Mouse (Mus musculus) CH12.LX (cell line): Measurements from ENCODE around the gene Eef1akmt3. TPM values are rescaled to one million over a fixed set of nuclear protein-coding genes. Genes with fewer than 3 reads are reported as not detected.

Experiments used
- DNase-seq: peaks from one replicate; pipeline ENCODE4 v3.0.0-alpha.2; 2013; ENCODE audit errors: extremely low read depth
- H3K27ac ChIP-seq: 2 replicates; pipeline ENCODE4 v1.5.1; 2012; ENCODE audit warnings: low read depth, mild to moderate bottlenecking, control low read depth, moderate library complexity; ENCODE audit not compliant: insufficient read depth
- H3K27me3 ChIP-seq: replicated peaks from 2 replicates; pipeline ENCODE3; 2012; ENCODE audit warnings: inconsistent platforms
- H3K36me3 ChIP-seq, 2 experiments: replicated peaks in 1 of 2; 2 replicates each; pipeline versions ENCODE3 to v1.6.1; 2012; ENCODE audit warnings: inconsistent platforms in 1 of 2, low read length in 1 of 2, mild to moderate bottlenecking in 1 of 2, mixed read lengths in 1 of 2, moderate library complexity in 1 of 2; ENCODE audit not compliant: control insufficient read depth in 1 of 2, insufficient read depth in 1 of 2
- H3K4me1 ChIP-seq, 2 experiments: 2 replicates each; pipeline ENCODE4 v1.6.1; 2012; ENCODE audit warnings: inconsistent platforms in 1 of 2, moderate library complexity in 1 of 2; ENCODE audit not compliant: insufficient read depth in 2 of 2, control insufficient read depth in 1 of 2
- H3K4me2 ChIP-seq: 2 replicates; pipeline ENCODE4 v1.6.1; 2012; ENCODE audit warnings: low read depth, mild to moderate bottlenecking, control low read depth; ENCODE audit not compliant: poor library complexity, insufficient read depth, severe bottlenecking
- H3K4me3 ChIP-seq, 3 experiments: fragments of 150-350 bp in 1 of 3; sonication (generic) in 1 of 3; replicated peaks in 1 of 3; 2 replicates each; pipeline versions ENCODE3 to v1.5.1; 2011 to 2012; ENCODE audit warnings: low read depth in 2 of 3, low read length in 2 of 3, mild to moderate bottlenecking in 2 of 3, moderate library complexity in 2 of 3, control low read depth in 1 of 3, improper control_type of control experiment in 1 of 3, inconsistent platforms in 1 of 3, mixed read lengths in 1 of 3; ENCODE audit not compliant: poor library complexity in 1 of 3
- H3K79me2 ChIP-seq: replicated peaks from 2 replicates; pipeline ENCODE4 v1.6.1; 2012; ENCODE audit warnings: mild to moderate bottlenecking, moderate library complexity; ENCODE audit not compliant: control insufficient read depth, poor library complexity, insufficient read depth, severe bottlenecking; ENCODE audit errors: extremely low read depth
- H3K9ac ChIP-seq: 2 replicates; pipeline ENCODE4 v1.6.1; 2012; ENCODE audit warnings: low read depth, mild to moderate bottlenecking, control low read depth, moderate library complexity; ENCODE audit not compliant: insufficient read depth
- H3K9me3 ChIP-seq: replicated peaks from 2 replicates; pipeline ENCODE3; 2012; ENCODE audit warnings: low read length, inconsistent platforms, mixed read lengths
- BHLHE40 ChIP-seq: IDR thresholded peaks from 2 replicates; pipeline ENCODE4 v1.6.1; 2011; ENCODE audit warnings: mild to moderate bottlenecking, low read depth, low read length, improper control_type of control experiment
- CHD1 ChIP-seq: IDR thresholded peaks from 2 replicates; pipeline ENCODE4 v1.6.1; 2012; ENCODE audit warnings: low read depth, low read length, improper control_type of control experiment, inconsistent platforms
- CHD2 ChIP-seq: IDR thresholded peaks from 2 replicates; pipeline ENCODE4 v1.6.1; 2011; ENCODE audit warnings: low read length, improper control_type of control experiment
- CTCF ChIP-seq, 2 experiments: IDR thresholded peaks in 1 of 2; conservative IDR thresholded peaks in 1 of 2; 2 replicates each; pipeline ENCODE4 v1.5.1; 2011 to 2012; ENCODE audit warnings: low read depth in 2 of 2, low read length in 2 of 2, improper control_type of control experiment in 1 of 2, inconsistent platforms in 1 of 2, mild to moderate bottlenecking in 1 of 2, moderate library complexity in 1 of 2
- E2F4 ChIP-seq: IDR thresholded peaks from 2 replicates; pipeline ENCODE4 v1.6.1; 2011; ENCODE audit warnings: low read depth, low read length, improper control_type of control experiment; ENCODE audit not compliant: insufficient replicate concordance
- ETS1 ChIP-seq: conservative IDR thresholded peaks from 2 replicates; pipeline ENCODE4 v1.6.1; 2012; ENCODE audit warnings: low read depth, mild to moderate bottlenecking, inconsistent platforms, low read length, improper control_type of control experiment, moderate library complexity
- GABPA ChIP-seq: IDR thresholded peaks from 2 replicates; pipeline ENCODE4 v1.6.1; 2012; ENCODE audit warnings: low read depth, low read length, improper control_type of control experiment, inconsistent platforms; ENCODE audit not compliant: insufficient replicate concordance
- IRF4 ChIP-seq: IDR thresholded peaks from 2 replicates; pipeline ENCODE4 v1.6.1; 2014; ENCODE audit warnings: low read depth, mild to moderate bottlenecking, inconsistent platforms, low read length, improper control_type of control experiment
- KAT2A ChIP-seq: IDR thresholded peaks from 2 replicates; pipeline ENCODE4 v1.6.1; 2012; ENCODE audit warnings: low read length, improper control_type of control experiment, inconsistent platforms; ENCODE audit not compliant: insufficient replicate concordance
- MAFK ChIP-seq: IDR thresholded peaks from 2 replicates; pipeline ENCODE4 v1.6.1; 2011; ENCODE audit warnings: low read length, improper control_type of control experiment; ENCODE audit not compliant: insufficient replicate concordance
- MEF2A ChIP-seq: IDR thresholded peaks from 2 replicates; pipeline ENCODE4 v1.6.1; 2014; ENCODE audit warnings: low read depth, mild to moderate bottlenecking, inconsistent platforms, low read length, improper control_type of control experiment, borderline replicate concordance
- MXI1 ChIP-seq: IDR thresholded peaks from 2 replicates; pipeline ENCODE4 v1.6.1; 2011; ENCODE audit warnings: mild to moderate bottlenecking, low read depth, low read length, improper control_type of control experiment
- NELFE ChIP-seq: IDR thresholded peaks from 2 replicates; pipeline ENCODE4 v1.6.1; 2011; ENCODE audit warnings: low read depth, low read length, improper control_type of control experiment
- NRF1 ChIP-seq: IDR thresholded peaks from 2 replicates; pipeline ENCODE4 v1.6.1; 2014; ENCODE audit warnings: low read depth, mild to moderate bottlenecking, inconsistent platforms, low read length, improper control_type of control experiment, moderate library complexity
- PAX5 ChIP-seq: IDR thresholded peaks from 2 replicates; pipeline ENCODE4 v1.6.1; 2012; ENCODE audit warnings: low read length, inconsistent platforms, mixed read lengths
- POLR2A ChIP-seq: IDR thresholded peaks from 2 replicates; pipeline ENCODE4 v1.6.1; 2011; ENCODE audit warnings: low read depth, mild to moderate bottlenecking, improper control_type of control experiment, low read length
- RAD21 ChIP-seq: IDR thresholded peaks from 2 replicates; pipeline ENCODE4 v1.6.1; 2011; ENCODE audit warnings: low read depth, mild to moderate bottlenecking, low read length, improper control_type of control experiment, moderate library complexity
- RCOR1 ChIP-seq: conservative IDR thresholded peaks from 2 replicates; pipeline ENCODE4 v1.6.1; 2012; ENCODE audit warnings: low read depth, mild to moderate bottlenecking, inconsistent platforms, low read length, improper control_type of control experiment
- SIN3A ChIP-seq: IDR thresholded peaks from 2 replicates; pipeline ENCODE4 v1.6.1; 2012; ENCODE audit warnings: low read length, improper control_type of control experiment, inconsistent platforms
- SMC3 ChIP-seq: IDR thresholded peaks from 2 replicates; pipeline ENCODE4 v1.6.1; 2011; ENCODE audit warnings: low read depth, low read length, improper control_type of control experiment
- TBP ChIP-seq: conservative IDR thresholded peaks from 2 replicates; pipeline ENCODE4 v1.6.1; 2011; ENCODE audit warnings: low read depth, low read length, improper control_type of control experiment
- TCF12 ChIP-seq: IDR thresholded peaks from 2 replicates; pipeline ENCODE4 v1.6.1; 2014; ENCODE audit warnings: low read depth, mild to moderate bottlenecking, inconsistent platforms, low read length, improper control_type of control experiment
- UBTF ChIP-seq: IDR thresholded peaks from 2 replicates; pipeline ENCODE4 v1.6.1; 2012; ENCODE audit warnings: low read depth, mild to moderate bottlenecking, inconsistent platforms, low read length, improper control_type of control experiment, moderate library complexity
- ZC3H11A ChIP-seq: IDR thresholded peaks from 2 replicates; pipeline ENCODE4 v1.6.1; 2012; ENCODE audit warnings: low read depth, mild to moderate bottlenecking, inconsistent platforms, low read length, improper control_type of control experiment
- ZKSCAN1 ChIP-seq: IDR thresholded peaks from 2 replicates; pipeline ENCODE4 v1.6.1; 2012; ENCODE audit warnings: low read depth, inconsistent platforms, low read length, improper control_type of control experiment, borderline replicate concordance
- ZNF384 ChIP-seq: IDR thresholded peaks from 2 replicates; pipeline ENCODE4 v1.6.1; 2012; ENCODE audit warnings: low read depth, low read length, improper control_type of control experiment, inconsistent platforms
- dilution Hi-C: fragments of 300-500 bp; cut with MboI; formaldehyde crosslinking; loops from 2 replicates; pipeline ENCODE4 v1.14.3; 2020; ENCODE audit warnings: low sequenced_read_pairs; ENCODE audit not compliant: extremely low pct_unique_long_range_greater_than_20kb, extremely low pct_ligation_motif_present
- in situ Hi-C: fragments of 300-500 bp; cut with MboI; formaldehyde crosslinking; loops from 3 replicates; pipeline ENCODE4 v1.14.3; 2019; ENCODE audit warnings: low sequenced_read_pairs, low pct_ligation_motif_present, low pct_unique_long_range_greater_than_20kb, mixed read lengths
- polyA plus RNA-seq: library from polyadenylated mRNA; unstranded; fragments of >175 nt; gene quantifications from 2 replicates; pipeline ENCODE4 v1.2.1, GENCODE M21; 2012; ENCODE audit warnings: low read depth; ENCODE audit not compliant: insufficient read length
- total RNA-seq, 2 experiments: library from RNA; depleted of rRNA; stranded (reverse); fragments of 300-350 nt in 1 of 2; fragments of >200 nt in 1 of 2; gene quantifications; 2 replicates each; pipeline ENCODE4 v1.2.3; 2012 to 2014

Gene Eef1akmt3
- total and polyA plus RNA-seq, 3 experiments, result 0.78 to 1.1 (median 0.98) TPM

- peaks cover 8 to 27% of the 10 kb centered on the region in 2 experiments for H3K4me1 ChIP-seq
- in situ Hi-C loops, result no loop called here
These were observed 5.0 kb downstream of the Eef1akmt3 start for GRCm38 (mm10) chr10:127036273-127036672.

GRCm38 (mm10) chr10:127033301-127033741, 8.0 kb downstream of the Eef1akmt3 start:
- Histone ChIP-seq H3K27ac (no peak overlapping the region), H3K79me2 (peaks cover 2% of the 10 kb centered on the region; the same call in 1 of the 2 replicates), H3K27me3 (no peaks in the 10 kb centered on the region), H3K4me1 (peaks cover 4 to 16% of the 10 kb centered on the region in 2 experiments), H3K4me3 (no peak overlapping the region), H3K36me3 (peaks cover 10 to 35% of the 10 kb centered on the region in 2 experiments), H3K4me2 (no peak overlapping the region), H3K9ac (no peak overlapping the region), H3K9me3 (no peaks in the 10 kb centered on the region)
- in situ Hi-C loops, result no loop called here
- dilution Hi-C loops, result no loop called here
- no peak for DNase-seq
- no peak for TF ChIP-seq MEF2A
- TF ChIP-seq GABPA, result no peak
- TF ChIP-seq CTCF (conservative IDR thresholded peaks at IDR 0.05 in 1 of 2, IDR thresholded peaks at IDR 0.05 in 1 of 2; ENCODE audit: low read depth in 2 of 2, low read length in 2 of 2), result no peak
- no peak for TF ChIP-seq SIN3A
- TF ChIP-seq UBTF, result no peak
- no peak for TF ChIP-seq NRF1
- no peak for TF ChIP-seq MAFK
- no peak for TF ChIP-seq ZKSCAN1
- TF ChIP-seq ZNF384, result no peak
- no peak for TF ChIP-seq ETS1
- TF ChIP-seq ZC3H11A, result no peak
- no peak for TF ChIP-seq KAT2A
- no peak for TF ChIP-seq IRF4
- no peak for TF ChIP-seq PAX5
- TF ChIP-seq CHD1, result no peak
- TF ChIP-seq POLR2A, result no peak
- no peak for TF ChIP-seq NELFE
- TF ChIP-seq BHLHE40, result no peak
- no peak for TF ChIP-seq TCF12
- TF ChIP-seq E2F4, result no peak

More at GRCm38 (mm10) chr10:127036273-127036672, 5.0 kb downstream of the Eef1akmt3 start:
- dilution Hi-C loops, result no loop called here
- Histone ChIP-seq H3K79me2 (no peaks in the 10 kb centered on the region), H3K4me2 (no peak overlapping the region), H3K4me3 (no peak overlapping the region), H3K36me3 (peaks cover 0 to 32% of the 10 kb centered on the region in 2 experiments), H3K27me3 (no peaks in the 10 kb centered on the region), H3K9me3 (no peaks in the 10 kb centered on the region), H3K9ac (no peak overlapping the region), H3K27ac (no peak overlapping the region)
- no peak for TF ChIP-seq SMC3
- TF ChIP-seq MXI1, result no peak
- no peak for TF ChIP-seq RCOR1
- no peak for TF ChIP-seq CHD2
- no peak for TF ChIP-seq TBP
- no peak for TF ChIP-seq IRF4
- TF ChIP-seq SIN3A, result no peak
- TF ChIP-seq ZKSCAN1, result no peak
- no peak for TF ChIP-seq RAD21
- no peak for DNase-seq
